26 mouse cellular contexts compared by ENCODE assay signal in genomic region chr5:74450977-74451376, GRCm38 (mm10).
A peak's percentile ranks its signal among the peaks of the same experiment; 100 is the strongest.
DNase-seq lines count a peak whose midpoint lies in the region; ATAC-seq and TF ChIP-seq lines count a peak whose summit lies in the region.
"Had no signal": no experiment of that assay in that cellular context is flagged by ENCODE, and none has a peak within 500 bp of the region (broad histone marks: within the 10 kb centered on the region; RNA-seq: fewer than 3 reads in every experiment).

No protein-coding gene starts in this region.

- H3K4me2 ChIP-seq in heart, embryonic 13.5 days: no peak overlapping the region
- no peak overlapping the region for H3K4me2 ChIP-seq in stomach, embryonic 14.5 days (replicated peaks; ENCODE audit: low read depth, low read length)
- H3K4me2 ChIP-seq in stomach, postnatal 0 days (replicated peaks; ENCODE audit: low read depth): no peak overlapping the region
- H3K4me2 ChIP-seq in limb, embryonic 15.5 days: no peak overlapping the region
- H3K4me2 ChIP-seq: forebrain, embryonic 12.5 days; heart, embryonic 12.5 days; intestine, embryonic 15.5 days; liver, embryonic 13.5 days; neural tube, embryonic 12.5 days had no signal

- peaks cover 17% of the 10 kb centered on the region for H3K4me1 ChIP-seq in heart, embryonic 13.5 days
- 0 out of 2 replicates have a peak, but pooled peaks cover 11% of the 10 kb centered on the region for H3K4me1 ChIP-seq in stomach, embryonic 14.5 days (ENCODE audit: control insufficient read depth, insufficient read depth, low read length)
- no peaks in the 10 kb centered on the region for H3K4me1 ChIP-seq in stomach, postnatal 0 days (replicated peaks; ENCODE audit: control insufficient read depth, insufficient read depth)
- peaks cover 28% of the 10 kb centered on the region for H3K4me1 ChIP-seq in limb, embryonic 15.5 days
- H3K4me1 ChIP-seq: intestine, embryonic 15.5 days; liver, embryonic 13.5 days; neural tube, embryonic 12.5 days had no signal

- TF ChIP-seq CTCF in stomach, postnatal 0 days (IDR thresholded peaks at IDR 0.05; ENCODE audit: low read depth): no peak

- no peaks in the 10 kb centered on the region for H3K36me3 ChIP-seq in heart, embryonic 13.5 days
- H3K36me3 ChIP-seq in stomach, embryonic 14.5 days (ENCODE audit: control insufficient read depth, insufficient read depth, low read length): no peaks in the 10 kb centered on the region
- H3K36me3 ChIP-seq in stomach, postnatal 0 days (ENCODE audit: control insufficient read depth, insufficient read depth, low read length): no peaks in the 10 kb centered on the region
- no peaks in the 10 kb centered on the region for H3K36me3 ChIP-seq in limb, embryonic 15.5 days
- H3K36me3 ChIP-seq: forebrain, embryonic 12.5 days; heart, embryonic 12.5 days; intestine, embryonic 15.5 days; liver, embryonic 13.5 days; neural tube, embryonic 12.5 days had no signal

- ATAC-seq in heart, embryonic 13.5 days (ENCODE audit: extremely low read depth, insufficient number of reproducible peaks, low FRiP score, low TSS enrichment): no peak
- no peak for ATAC-seq in stomach, embryonic 14.5 days (ENCODE audit: insufficient number of reproducible peaks, insufficient read depth, low FRiP score, low read depth)
- ATAC-seq in stomach, postnatal 0 days (ENCODE audit: low FRiP score, low TSS enrichment): no peak
- ATAC-seq in limb, embryonic 15.5 days (ENCODE audit: insufficient number of reproducible peaks, low FRiP score, low TSS enrichment, low read depth): no peak
- ATAC-seq: hindbrain, embryonic 16.5 days; intestine, embryonic 15.5 days had no signal

- no peak overlapping the region for H3K9ac ChIP-seq in heart, embryonic 13.5 days
- H3K9ac ChIP-seq in stomach, embryonic 14.5 days (replicated peaks; ENCODE audit: low read depth, low read length): no peak overlapping the region
- no peak overlapping the region for H3K9ac ChIP-seq in stomach, postnatal 0 days (ENCODE audit: low read length)
- no peak overlapping the region for H3K9ac ChIP-seq in limb, embryonic 15.5 days
- H3K9ac ChIP-seq: forebrain, embryonic 12.5 days; heart, embryonic 12.5 days; intestine, embryonic 15.5 days; liver, embryonic 13.5 days; neural tube, embryonic 12.5 days had no signal

- 58% methylated on average over 5 of the region's 5 CpGs for WGBS in heart, embryonic 13.5 days
- 37% methylated on average over 5 of the region's 5 CpGs for WGBS in stomach, embryonic 14.5 days
- 27% methylated on average over 5 of the region's 5 CpGs for WGBS in stomach, postnatal 0 days
- 30% methylated on average over 5 of the region's 5 CpGs for WGBS in limb, embryonic 15.5 days

- no peak overlapping the region for H3K4me3 ChIP-seq in heart, embryonic 13.5 days
- no peak overlapping the region for H3K4me3 ChIP-seq in stomach, embryonic 14.5 days (ENCODE audit: low read depth, low read length)
- H3K4me3 ChIP-seq in stomach, postnatal 0 days (ENCODE audit: low read depth, low read length): no peak overlapping the region
- H3K4me3 ChIP-seq in limb, embryonic 15.5 days: no peak overlapping the region
- H3K4me3 ChIP-seq: erythroblast, embryonic 14.5 days; forebrain, embryonic 12.5 days; heart, adult 2 months; heart, embryonic 12.5 days; intestine, embryonic 15.5 days; liver, embryonic 13.5 days; neural tube, embryonic 12.5 days had no signal

- H3K9me3 ChIP-seq in heart, embryonic 13.5 days: no peaks in the 10 kb centered on the region
- no peaks in the 10 kb centered on the region for H3K9me3 ChIP-seq in stomach, embryonic 14.5 days (ENCODE audit: control insufficient read depth, low read depth, low read length)
- no peaks in the 10 kb centered on the region for H3K9me3 ChIP-seq in stomach, postnatal 0 days (ENCODE audit: control insufficient read depth, low read length)
- H3K9me3 ChIP-seq in limb, embryonic 15.5 days: no peaks in the 10 kb centered on the region
- H3K9me3 ChIP-seq: forebrain, embryonic 12.5 days; heart, embryonic 12.5 days; intestine, embryonic 15.5 days; liver, embryonic 13.5 days; neural tube, embryonic 12.5 days had no signal

- H3K27ac ChIP-seq in heart, embryonic 13.5 days (replicated peaks): peak overlapping the region; percentile 50; the same call in 1 of the 2 replicates
- peak overlapping the region; percentile 23; the same call in 1 of the 2 replicates for H3K27ac ChIP-seq in stomach, embryonic 14.5 days (ENCODE audit: low read length)
- H3K27ac ChIP-seq in stomach, postnatal 0 days (replicated peaks): no peak overlapping the region
- H3K27ac ChIP-seq in limb, embryonic 15.5 days: peak overlapping the region; percentile 29; the same call in 1 of the 2 replicates
- H3K27ac ChIP-seq: forebrain, embryonic 12.5 days; heart, adult 2 months; intestine, embryonic 15.5 days; liver, embryonic 13.5 days; neural tube, embryonic 12.5 days had no signal

- no peak for TF ChIP-seq EP300 in stomach, postnatal 0 days (optimal IDR thresholded peaks at IDR 0.05)

- DNase-seq in cerebellum, adult 9-10 months: peak; percentile 7
- DNase-seq in cerebellum, postnatal 36 days: no peak
- no peak for DNase-seq in heart, postnatal 36 days
- DNase-seq in stomach, postnatal 0 days (ENCODE audit: low spot score): no peak
- no peak for DNase-seq in thymus, postnatal 14 days
- DNase-seq: adrenal gland, adult 8-10 months; cerebellum, adult 11 months; cerebellum, adult 9-11 months; heart, adult 2 months; heart, postnatal 10 days; kidney, adult 2 months; layer of hippocampus, adult 9-11 months; liver, embryonic 13.5 days; lung, adult 2 months; lung, postnatal 14 days; midbrain, embryonic 14.5 days had no signal

- intact Hi-C loops in heart, postnatal 36 days (cut with DNase I): no loop called here

- H3K27me3 ChIP-seq in heart, embryonic 13.5 days (replicated peaks): no peaks in the 10 kb centered on the region
- no peaks in the 10 kb centered on the region for H3K27me3 ChIP-seq in stomach, embryonic 14.5 days (ENCODE audit: control insufficient read depth, insufficient read depth, low read length)
- H3K27me3 ChIP-seq in stomach, postnatal 0 days (ENCODE audit: control insufficient read depth, insufficient read depth, low read length): no peaks in the 10 kb centered on the region
- no peaks in the 10 kb centered on the region for H3K27me3 ChIP-seq in limb, embryonic 15.5 days
- H3K27me3 ChIP-seq: CH12.LX; forebrain, embryonic 12.5 days; heart, embryonic 12.5 days; intestine, embryonic 15.5 days; liver, embryonic 13.5 days; neural tube, embryonic 12.5 days had no signal
